Mouse (Mus musculus): ENCODE results near the gene Diras2. TPM values are rescaled to one million over a fixed set of nuclear protein-coding genes. Genes with fewer than 3 reads are reported as not detected.

Gene Diras2
- polyA plus RNA-seq, 1 experiment from 2014 or later: 0.39 TPM

DNA sequence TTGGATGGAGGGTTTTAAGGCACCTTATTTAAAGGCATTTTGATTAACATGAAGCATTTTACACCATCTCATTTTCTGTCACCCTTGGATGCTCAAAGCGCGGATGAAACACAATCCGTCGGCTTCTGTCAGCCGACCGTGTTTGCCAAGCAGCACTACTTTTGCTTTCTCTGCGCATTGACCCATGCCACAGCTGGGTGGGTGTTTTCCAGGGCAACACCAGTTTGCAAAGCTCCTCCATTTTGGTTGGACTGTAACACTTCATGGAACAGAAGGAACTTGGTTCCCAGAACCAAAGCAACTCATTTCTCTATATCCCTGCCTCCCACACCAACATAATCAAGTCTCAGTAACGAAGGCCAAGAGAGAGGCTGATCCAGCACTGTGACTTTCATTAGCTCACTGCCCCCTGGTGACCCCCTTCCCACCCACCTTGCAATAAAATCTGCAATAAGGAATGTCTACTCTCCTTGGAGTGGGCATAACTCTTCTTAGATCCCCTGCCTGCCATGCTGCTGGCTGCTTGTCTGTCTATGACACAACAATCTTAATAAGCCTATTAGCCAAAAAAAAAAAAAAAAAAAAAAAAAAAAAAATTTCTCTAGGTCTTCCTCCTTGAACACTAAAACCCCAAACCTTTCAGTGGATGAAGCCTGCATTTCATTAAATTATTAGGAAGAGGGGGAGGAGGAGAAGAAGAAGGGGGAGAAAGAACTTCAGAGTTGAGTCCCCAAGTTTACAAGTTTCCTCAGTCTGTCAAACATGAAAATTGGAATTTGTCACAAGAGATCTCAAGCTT, 30.5 kb upstream of the Diras2 start:
- no peaks in the 10 kb centered on the region for H3K9me3 ChIP-seq (ENCODE audit: control insufficient read depth, low read length)
- no peak overlapping the region for H3K9ac ChIP-seq (ENCODE audit: low read length)
- H3K36me3 ChIP-seq (ENCODE audit: control insufficient read depth, insufficient read depth, low read length): no peaks in the 10 kb centered on the region
- H3K4me2 ChIP-seq (replicated peaks; ENCODE audit: low read depth): no peak overlapping the region
- TF ChIP-seq EP300 (optimal IDR thresholded peaks at IDR 0.05) (no peak), CTCF (IDR thresholded peaks at IDR 0.05; ENCODE audit: low read depth) (no peak)
- no peaks in the 10 kb centered on the region for H3K27me3 ChIP-seq (ENCODE audit: control insufficient read depth, insufficient read depth, low read length)
- H3K4me3 ChIP-seq (ENCODE audit: low read depth, low read length): no peak overlapping the region
- ATAC-seq (ENCODE audit: low FRiP score, low TSS enrichment) (no peak), DNase-seq (ENCODE audit: low spot score) (no peak)
- no peak overlapping the region for H3K27ac ChIP-seq (replicated peaks)
- 93% methylated on average over 8 of the region's 8 CpGs for WGBS
- H3K4me1 ChIP-seq (replicated peaks; ENCODE audit: control insufficient read depth, insufficient read depth): no peaks in the 10 kb centered on the region

GRCm38 (mm10) chr13:52557421-52557820, 26.3 kb upstream of the Diras2 start:
- TF ChIP-seq EP300 (optimal IDR thresholded peaks at IDR 0.05) (no peak), CTCF (IDR thresholded peaks at IDR 0.05; ENCODE audit: low read depth) (no peak)

DNA sequence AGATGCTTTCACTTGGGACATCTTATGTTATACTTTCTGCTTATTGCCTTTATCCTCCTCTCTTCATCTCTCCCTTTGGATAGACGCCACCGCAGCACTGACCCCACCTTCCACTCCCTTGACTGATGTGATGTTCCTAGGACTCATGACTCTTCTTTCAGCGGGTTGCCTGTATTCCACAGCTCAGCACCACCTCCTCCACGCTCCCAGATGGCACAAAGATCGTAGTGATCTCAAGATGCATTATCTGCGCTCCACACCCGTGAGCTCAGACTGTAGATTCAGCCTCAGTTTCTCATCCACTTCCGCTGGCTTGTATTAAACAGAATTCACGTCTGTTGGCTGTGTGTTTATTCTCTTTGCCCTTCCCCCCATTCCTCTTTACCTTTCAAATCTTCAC, 23.6 kb upstream of the Diras2 start:
- H3K36me3 ChIP-seq (ENCODE audit: control insufficient read depth, insufficient read depth, low read length): no peaks in the 10 kb centered on the region
- H3K4me1 ChIP-seq (replicated peaks; ENCODE audit: control insufficient read depth, insufficient read depth): no peaks in the 10 kb centered on the region
- TF ChIP-seq EP300 (optimal IDR thresholded peaks at IDR 0.05): no peak
- TF ChIP-seq CTCF (IDR thresholded peaks at IDR 0.05; ENCODE audit: low read depth): no peak
- H3K27ac ChIP-seq (replicated peaks): no peak overlapping the region
- H3K27me3 ChIP-seq (ENCODE audit: control insufficient read depth, insufficient read depth, low read length): no peaks in the 10 kb centered on the region
- H3K4me2 ChIP-seq (replicated peaks; ENCODE audit: low read depth): no peak overlapping the region
- ATAC-seq (ENCODE audit: low FRiP score, low TSS enrichment): no peak
- no peak overlapping the region for H3K4me3 ChIP-seq (ENCODE audit: low read depth, low read length)
- H3K9ac ChIP-seq (ENCODE audit: low read length): no peak overlapping the region
- no peaks in the 10 kb centered on the region for H3K9me3 ChIP-seq (ENCODE audit: control insufficient read depth, low read length)
- 76% methylated on average over 9 of the region's 9 CpGs for WGBS
- DNase-seq (ENCODE audit: low spot score): no peak

More at GRCm38 (mm10) chr13:52557421-52557820, 26.3 kb upstream of the Diras2 start:
- Histone ChIP-seq H3K36me3 (ENCODE audit: control insufficient read depth, insufficient read depth, low read length) (no peaks in the 10 kb centered on the region), H3K27ac (replicated peaks) (no peak overlapping the region), H3K4me2 (replicated peaks; ENCODE audit: low read depth) (no peak overlapping the region), H3K4me3 (ENCODE audit: low read depth, low read length) (no peak overlapping the region), H3K9me3 (ENCODE audit: control insufficient read depth, low read length) (no peaks in the 10 kb centered on the region), H3K27me3 (ENCODE audit: control insufficient read depth, insufficient read depth, low read length) (no peaks in the 10 kb centered on the region), H3K4me1 (replicated peaks; ENCODE audit: control insufficient read depth, insufficient read depth) (no peaks in the 10 kb centered on the region), H3K9ac (ENCODE audit: low read length) (no peak overlapping the region)
- DNase-seq (ENCODE audit: low spot score): no peak
- 45% methylated on average over 7 of the region's 7 CpGs for WGBS
- ATAC-seq (ENCODE audit: low FRiP score, low TSS enrichment): no peak

DNA sequence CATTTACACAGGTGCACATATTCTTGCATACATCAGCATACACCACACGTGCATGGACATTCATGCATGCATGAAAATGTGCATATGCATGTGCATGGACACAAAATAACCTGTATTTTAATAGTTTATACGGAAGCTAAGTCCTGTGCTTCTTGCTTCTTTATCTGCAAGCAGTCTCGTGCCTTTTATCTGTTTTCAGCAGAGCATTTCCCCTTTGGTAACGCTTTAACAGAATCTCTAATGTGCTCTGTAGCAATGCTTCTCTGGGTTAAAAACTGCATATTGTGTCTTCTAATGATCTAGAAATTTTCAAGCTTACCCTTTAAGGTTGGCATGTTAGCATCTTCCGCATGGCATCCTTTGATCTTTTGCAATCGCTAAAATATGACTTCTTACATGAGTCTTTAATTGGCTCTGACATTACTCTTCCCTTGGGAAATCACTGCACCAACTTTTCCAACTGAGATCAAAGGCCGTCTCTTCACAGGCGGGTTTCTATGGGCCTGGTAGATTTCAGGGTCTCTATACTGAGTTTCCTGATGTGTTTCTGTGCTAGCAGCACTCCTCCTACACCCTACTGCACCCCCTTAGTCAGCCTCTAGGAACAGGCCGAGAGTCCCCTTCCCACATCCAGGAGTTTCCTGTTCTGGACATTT, 21.9 kb upstream of the Diras2 start:
- DNase-seq (ENCODE audit: low spot score) (no peak), ATAC-seq (ENCODE audit: low FRiP score, low TSS enrichment) (no peak)
- WGBS: 76% methylated on average over 9 of the region's 9 CpGs
- Histone ChIP-seq H3K4me2 (replicated peaks; ENCODE audit: low read depth) (no peak overlapping the region), H3K4me3 (ENCODE audit: low read depth, low read length) (no peak overlapping the region), H3K9me3 (ENCODE audit: control insufficient read depth, low read length) (no peaks in the 10 kb centered on the region), H3K9ac (ENCODE audit: low read length) (no peak overlapping the region), H3K4me1 (replicated peaks; ENCODE audit: control insufficient read depth, insufficient read depth) (no peaks in the 10 kb centered on the region), H3K36me3 (ENCODE audit: control insufficient read depth, insufficient read depth, low read length) (no peaks in the 10 kb centered on the region), H3K27me3 (ENCODE audit: control insufficient read depth, insufficient read depth, low read length) (no peaks in the 10 kb centered on the region), H3K27ac (replicated peaks) (no peak overlapping the region)
- TF ChIP-seq EP300 (optimal IDR thresholded peaks at IDR 0.05): no peak
- no peak for TF ChIP-seq CTCF (IDR thresholded peaks at IDR 0.05; ENCODE audit: low read depth)

DNA sequence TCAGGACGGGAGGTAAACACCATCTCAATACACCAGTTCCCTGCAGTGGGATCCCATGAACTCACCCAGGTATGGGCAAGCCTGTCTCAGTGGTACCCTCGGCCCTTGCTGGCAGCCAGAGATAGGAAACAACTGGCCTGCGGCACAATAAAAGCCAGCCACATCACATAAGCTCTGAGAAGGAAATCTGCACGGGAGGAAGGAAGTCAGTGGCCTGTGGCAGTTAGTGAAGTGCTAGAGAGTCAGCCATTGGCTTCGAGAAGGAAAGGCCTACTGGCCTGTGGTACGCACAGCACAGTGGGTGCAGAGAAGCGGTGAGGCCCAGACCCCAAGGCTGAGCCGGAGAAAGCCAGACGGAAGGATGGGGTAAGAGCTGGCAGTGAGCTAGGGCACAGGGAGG, 20.2 kb upstream of the Diras2 start:
- H3K9ac ChIP-seq (ENCODE audit: low read length): no peak overlapping the region
- no peak for TF ChIP-seq EP300 (optimal IDR thresholded peaks at IDR 0.05)
- no peak for TF ChIP-seq CTCF (IDR thresholded peaks at IDR 0.05; ENCODE audit: low read depth)
- WGBS: 85% methylated on average over 9 of the region's 9 CpGs
- no peaks in the 10 kb centered on the region for H3K9me3 ChIP-seq (ENCODE audit: control insufficient read depth, low read length)
- DNase-seq (ENCODE audit: low spot score) (no peak), ATAC-seq (ENCODE audit: low FRiP score, low TSS enrichment) (no peak)
- H3K36me3 ChIP-seq (ENCODE audit: control insufficient read depth, insufficient read depth, low read length): no peaks in the 10 kb centered on the region
- no peak overlapping the region for H3K27ac ChIP-seq (replicated peaks)
- H3K27me3 ChIP-seq (ENCODE audit: control insufficient read depth, insufficient read depth, low read length): no peaks in the 10 kb centered on the region
- H3K4me1 ChIP-seq (replicated peaks; ENCODE audit: control insufficient read depth, insufficient read depth): no peaks in the 10 kb centered on the region
- H3K4me2 ChIP-seq (replicated peaks; ENCODE audit: low read depth): no peak overlapping the region
- no peak overlapping the region for H3K4me3 ChIP-seq (ENCODE audit: low read depth, low read length)

DNA sequence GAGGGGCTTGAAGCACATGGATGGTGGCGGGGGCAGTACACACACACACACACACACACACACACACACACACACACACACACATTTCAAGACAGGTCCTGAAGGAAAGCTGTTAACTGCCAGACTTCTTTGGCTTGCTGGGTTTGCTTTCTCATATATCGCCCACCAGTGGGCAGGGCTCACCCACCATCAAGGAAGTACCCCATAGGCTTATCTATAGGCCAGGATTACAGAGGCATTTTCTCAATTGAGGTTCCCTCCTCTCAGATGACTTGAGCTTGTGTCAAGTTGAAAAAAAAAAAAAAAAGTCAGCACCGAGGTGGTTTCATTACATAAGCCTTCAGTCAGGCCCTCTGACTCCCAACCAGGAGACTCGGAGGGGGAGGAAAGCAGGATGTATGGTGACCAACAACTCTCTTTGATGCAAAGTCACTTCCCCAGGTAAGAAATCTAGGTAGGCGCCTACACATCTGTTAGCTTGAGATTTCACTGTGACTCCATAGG, 19.7 kb upstream of the Diras2 start:
- Histone ChIP-seq H3K4me1 (replicated peaks; ENCODE audit: control insufficient read depth, insufficient read depth) (no peaks in the 10 kb centered on the region), H3K4me3 (ENCODE audit: low read depth, low read length) (no peak overlapping the region), H3K4me2 (replicated peaks; ENCODE audit: low read depth) (no peak overlapping the region), H3K27me3 (ENCODE audit: control insufficient read depth, insufficient read depth, low read length) (no peaks in the 10 kb centered on the region), H3K9me3 (ENCODE audit: control insufficient read depth, low read length) (no peaks in the 10 kb centered on the region), H3K9ac (ENCODE audit: low read length) (no peak overlapping the region), H3K36me3 (ENCODE audit: control insufficient read depth, insufficient read depth, low read length) (no peaks in the 10 kb centered on the region), H3K27ac (replicated peaks) (no peak overlapping the region)
- DNase-seq (ENCODE audit: low spot score) (no peak), ATAC-seq (ENCODE audit: low FRiP score, low TSS enrichment) (no peak)
- 69% methylated on average over 5 of the region's 5 CpGs for WGBS
- no peak for TF ChIP-seq CTCF (IDR thresholded peaks at IDR 0.05; ENCODE audit: low read depth)
- TF ChIP-seq EP300 (optimal IDR thresholded peaks at IDR 0.05): no peak

Data from stomach, postnatal 0 days (tissue).